ENCODE assay signal across 22 mouse cellular contexts in the genomic region with DNA sequence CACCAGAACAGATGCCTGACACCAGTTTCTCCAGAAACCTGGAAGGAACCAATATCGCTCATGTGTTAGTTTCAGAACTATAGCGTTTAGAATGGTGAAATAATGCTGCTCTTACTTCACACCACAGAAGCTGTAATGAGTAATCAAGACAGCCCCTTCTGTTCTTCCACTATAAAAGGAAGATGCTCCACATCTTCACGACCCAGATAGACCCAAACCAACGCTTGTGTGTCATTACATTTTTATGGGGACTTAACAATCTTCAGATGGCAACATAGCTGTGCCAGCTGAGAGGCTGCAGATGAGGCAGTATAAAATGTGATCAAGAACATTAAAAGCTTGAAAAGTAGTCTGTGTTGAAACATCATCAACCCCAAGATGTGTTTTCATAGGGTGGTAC.
"Had no signal": no experiment of that assay in that cellular context is flagged by ENCODE, and none has a peak within 500 bp of the region (broad histone marks: within the 10 kb centered on the region; RNA-seq: fewer than 3 reads in every experiment).

No protein-coding gene starts in this region.

- H3K4me3 ChIP-seq: liver, embryonic 13.5 days; liver, embryonic 15.5 days; lung, embryonic 15.5 days; midbrain, embryonic 10.5 days; midbrain, embryonic 12.5 days; myocyte; neural tube, embryonic 13.5 days; neural tube, embryonic 15.5 days; stomach, embryonic 15.5 days had no signal

- H3K27me3 ChIP-seq: liver, embryonic 13.5 days; liver, embryonic 15.5 days; lung, embryonic 15.5 days; midbrain, embryonic 12.5 days; neural tube, embryonic 13.5 days; neural tube, embryonic 15.5 days; stomach, embryonic 15.5 days had no signal

- DNase-seq: liver, embryonic 13.5 days; liver, postnatal 0 days; lung, adult 2 months; lung, postnatal 14 days; lung, postnatal 36 days; midbrain, embryonic 14.5 days; right cerebral cortex, postnatal 14 days; thymus, adult 18-20 months; thymus, postnatal 14 days; thymus, postnatal 4 days had no signal

- H3K27ac ChIP-seq: liver, embryonic 13.5 days; liver, embryonic 15.5 days; lung, embryonic 15.5 days; macrophage; midbrain, embryonic 10.5 days; midbrain, embryonic 12.5 days; neural tube, embryonic 13.5 days; neural tube, embryonic 15.5 days; stomach, embryonic 15.5 days; stomach, postnatal 0 days had no signal

- H3K36me3 ChIP-seq: liver, embryonic 13.5 days; liver, embryonic 15.5 days; lung, embryonic 15.5 days; midbrain, embryonic 10.5 days; midbrain, embryonic 12.5 days; neural tube, embryonic 13.5 days; neural tube, embryonic 15.5 days; stomach, embryonic 15.5 days had no signal

- ATAC-seq: liver, postnatal 0 days; lung, postnatal 0 days; midbrain, embryonic 16.5 days had no signal

- H3K4me1 ChIP-seq: liver, embryonic 13.5 days; liver, embryonic 15.5 days; lung, embryonic 15.5 days; midbrain, embryonic 10.5 days; midbrain, embryonic 12.5 days; neural tube, embryonic 13.5 days; neural tube, embryonic 15.5 days; stomach, embryonic 15.5 days had no signal
